Mouse (Mus musculus): ENCODE data around the gene Zfp784.
"Not testable (repeated sequence)": the region's sequence is repeated elsewhere in the genome, so short reads cannot be mapped to it uniquely, and the experiment has no call there.

The Zfp784 gene

GRCm38 (mm10) chr7:5020685-5021084 is 17.6 kb downstream of the Zfp784 start:
- DNase-seq (ENCODE audit: low spot score in 2 of 2), result no peak

GRCm38 (mm10) chr7:5020000-5020681 is 18.1 kb downstream of the Zfp784 start, which contains the start of the genes Zfp865 and Ccdc106:
Gene Zfp865, plus strand, starts transcription at chr7:5020376.
Gene Ccdc106, plus strand, starts transcription at chr7:5020553.
- peak; percentile 96 to 97 for DNase-seq (ENCODE audit: low spot score in 2 of 2)

GRCm38 (mm10) chr7:5019576-5019975 is 18.7 kb downstream of the Zfp784 start:
- not testable (repeated sequence) for DNase-seq (ENCODE audit: low spot score in 2 of 2)

GRCm38 (mm10) chr7:5017931-5018330 is 20.3 kb downstream of the Zfp784 start:
- DNase-seq (ENCODE audit: low spot score in 2 of 2), result no peak

GRCm38 (mm10) chr7:5017352-5017751 is 20.9 kb downstream of the Zfp784 start:
- no peak for DNase-seq (ENCODE audit: low spot score in 2 of 2)

GRCm38 (mm10) chr7:5016920-5017319 is 21.3 kb downstream of the Zfp784 start:
- DNase-seq (ENCODE audit: low spot score in 2 of 2), result no peak

GRCm38 (mm10) chr7:5016057-5016456 is 22.2 kb downstream of the Zfp784 start:
- DNase-seq (ENCODE audit: low spot score in 2 of 2), result no peak

- DNase-seq (ENCODE audit: low spot score in 2 of 2), result peak; percentile 81
Observed at GRCm38 (mm10) chr7:5015118-5016001, 22.9 kb downstream of the Zfp784 start, which contains the start of gene Gm44973. Gene Gm44973, plus strand, starts transcription at chr7:5015496.

GRCm38 (mm10) chr7:5014251-5015117 is 23.8 kb downstream of the Zfp784 start, which contains the start of the genes Zfp524 and Fiz1:
Gene Zfp524, plus strand, starts transcription at chr7:5014415.
Gene Fiz1, minus strand, starts transcription at chr7:5014697.
- DNase-seq (ENCODE audit: low spot score in 2 of 2), result peak; percentile 95 to 97

GRCm38 (mm10) chr7:5012681-5013513 is 25.3 kb downstream of the Zfp784 start:
- no peak for DNase-seq (ENCODE audit: low spot score in 2 of 2)

- no peak for DNase-seq (ENCODE audit: low spot score in 2 of 2)
Observed at GRCm38 (mm10) chr7:5008229-5008628, 30.0 kb downstream of the Zfp784 start.

- DNase-seq (ENCODE audit: low spot score in 2 of 2), result not testable (repeated sequence)
Observed at GRCm38 (mm10) chr7:5002876-5003275, 35.4 kb downstream of the Zfp784 start.

- no peak for DNase-seq (ENCODE audit: low spot score in 2 of 2)
Observed at GRCm38 (mm10) chr7:4999876-5000275, 38.4 kb downstream of the Zfp784 start.

- DNase-seq (ENCODE audit: low spot score in 2 of 2), result no peak
Observed at GRCm38 (mm10) chr7:4996934-4997333, 41.3 kb downstream of the Zfp784 start.

- DNase-seq (ENCODE audit: low spot score in 2 of 2), result peak; percentile 47 to 73
Observed at GRCm38 (mm10) chr7:4996003-4996895, 42.0 kb downstream of the Zfp784 start, which contains the start of gene Zfp579. Gene Zfp579, minus strand, starts transcription at chr7:4996158.

GRCm38 (mm10) chr7:4995268-4996002 is 42.8 kb downstream of the Zfp784 start:
- no peak for DNase-seq (ENCODE audit: low spot score in 2 of 2)

GRCm38 (mm10) chr7:4993999-4994788 is 44.1 kb downstream of the Zfp784 start:
- DNase-seq (ENCODE audit: low spot score in 2 of 2), result no peak
